Mouse (Mus musculus) stomach, embryonic 16.5 days (tissue): ENCODE data around the gene Obsl1. TPM values are rescaled to one million over a fixed set of nuclear protein-coding genes. Genes with fewer than 3 reads are reported as not detected.

Source experiments
- ATAC-seq: fragments of 200-750 bp; cut with Nextera tagmentation; 2 replicates; pipeline ENCODE4 v1.8.0; 2017; ENCODE audit warnings: moderate number of reproducible peaks, moderate TSS enrichment; ENCODE audit not compliant: insufficient read depth, low FRiP score
- H3K27ac ChIP-seq: fragments of 300-500 bp; sonication (generic); 2 replicates; pipeline ENCODE4 v1.5.1; 2014; ENCODE audit warnings: low read length
- H3K27me3 ChIP-seq: fragments of 300-500 bp; sonication (generic); 2 replicates; pipeline ENCODE4 v1.6.1; 2014; ENCODE audit warnings: low read length, control low read depth, mixed read lengths; ENCODE audit not compliant: control insufficient read depth, insufficient read depth
- H3K36me3 ChIP-seq: fragments of 300-500 bp; sonication (generic); 2 replicates; pipeline ENCODE4 v1.6.1; 2014; ENCODE audit warnings: low read length; ENCODE audit not compliant: control insufficient read depth, insufficient read depth
- H3K4me1 ChIP-seq: fragments of 300-500 bp; sonication (generic); 2 replicates; pipeline ENCODE4 v1.6.1; 2014; ENCODE audit warnings: low read length, control low read depth, mixed read lengths; ENCODE audit not compliant: control insufficient read depth, insufficient read depth
- H3K4me2 ChIP-seq: fragments of 300-500 bp; sonication (generic); 2 replicates; pipeline ENCODE4 v1.6.1; 2014; ENCODE audit warnings: low read depth, low read length, mixed read lengths
- H3K4me3 ChIP-seq: fragments of 300-500 bp; sonication (generic); replicated peaks from 2 replicates; pipeline ENCODE4 v1.5.1; 2014; ENCODE audit warnings: mild to moderate bottlenecking, low read length
- H3K9ac ChIP-seq: fragments of 300-500 bp; sonication (generic); 2 replicates; pipeline ENCODE4 v1.6.1; 2014; ENCODE audit warnings: low read length
- H3K9me3 ChIP-seq: fragments of 300-500 bp; sonication (generic); replicated peaks from 2 replicates; pipeline ENCODE4 v1.6.1; 2016; ENCODE audit warnings: low read length, control low read depth; ENCODE audit not compliant: control insufficient read depth
- WGBS: fragments of 180-500 bp; shearing (Covaris S2); extraction: QIAGEN DNeasy Blood & Tissue Kit; methylation state at CpG from one replicate; pipeline ENCODE4 v1.1.7; 2014; 5-methylcytosine and 5-hydroxymethylcytosine counted together
- polyA plus RNA-seq: library from polyadenylated mRNA; unstranded; fragments of >200 nt; fragmentation: Nextera tagmentation; extraction: Ambion mirVana; gene quantifications from 2 replicates; pipeline ENCODE4 v1.2.1, GENCODE M21; 2015

Obsl1 gene
- polyA plus RNA-seq, 1 experiment from 2014 or later: 44.4 TPM

- Histone ChIP-seq H3K36me3 (peaks cover 29% of the 10 kb centered on the region), H3K27me3 (no peaks in the 10 kb centered on the region), H3K27ac (no peak overlapping the region), H3K9me3 (no peaks in the 10 kb centered on the region), H3K4me1 (no peaks in the 10 kb centered on the region), H3K4me2 (no peak overlapping the region), H3K9ac (no peak overlapping the region), H3K4me3 (no peak overlapping the region)
- peak; percentile 51; the same call in 1 of the 2 replicates for ATAC-seq
- WGBS: 44% methylated on average over 12 of the region's 12 CpGs
These were observed 11.2 kb downstream of the Obsl1 start for GRCm38 (mm10) chr1:75494878-75495548.

- no peak overlapping the region for H3K9ac ChIP-seq
- no peak overlapping the region for H3K27ac ChIP-seq
- H3K4me1 ChIP-seq: no peaks in the 10 kb centered on the region; the same call in 1 of the 2 replicates
- H3K4me3 ChIP-seq: no peak overlapping the region
- H3K4me2 ChIP-seq: no peak overlapping the region
- no peaks in the 10 kb centered on the region for H3K27me3 ChIP-seq
- H3K9me3 ChIP-seq: no peaks in the 10 kb centered on the region
- H3K36me3 ChIP-seq: peaks cover 16% of the 10 kb centered on the region
- ATAC-seq: no peak
- WGBS: 63% methylated on average over 24 of the region's 24 CpGs
These were observed 13.6 kb downstream of the Obsl1 start for GRCm38 (mm10) chr1:75492579-75493170.

GRCm38 (mm10) chr1:75490785-75491551, 15.3 kb downstream of the Obsl1 start:
- Histone ChIP-seq H3K9me3 (no peaks in the 10 kb centered on the region), H3K27ac (no peak overlapping the region), H3K4me2 (no peak overlapping the region), H3K9ac (no peak overlapping the region), H3K27me3 (peaks cover 8% of the 10 kb centered on the region), H3K36me3 (peaks cover 11% of the 10 kb centered on the region; the same call in 1 of the 2 replicates), H3K4me3 (no peak overlapping the region), H3K4me1 (peaks cover 6% of the 10 kb centered on the region; the same call in 1 of the 2 replicates)
- no peak for ATAC-seq
- 83% methylated on average over 34 of the region's 34 CpGs for WGBS

- peak overlapping the region; percentile 67 for H3K4me2 ChIP-seq
- WGBS: under 1% methylated on average over 60 of the region's 62 CpGs
- H3K27me3 ChIP-seq: peaks cover 30% of the 10 kb centered on the region
- no peaks in the 10 kb centered on the region for H3K9me3 ChIP-seq
- ATAC-seq: peak; percentile 67
- peaks cover 9% of the 10 kb centered on the region; the same call in 1 of the 2 replicates for H3K36me3 ChIP-seq
- H3K4me3 ChIP-seq: peak overlapping the region; percentile 51
- peaks cover 6% of the 10 kb centered on the region; the same call in 1 of the 2 replicates for H3K4me1 ChIP-seq
- H3K9ac ChIP-seq: peak overlapping the region; percentile 54; the same call in 1 of the 2 replicates
- no peak overlapping the region for H3K27ac ChIP-seq
These were observed 18.7 kb downstream of the Obsl1 start for GRCm38 (mm10) chr1:75487405-75488161.

GRCm38 (mm10) chr1:75487040-75487404, 19.2 kb downstream of the Obsl1 start:
- Histone ChIP-seq H3K9ac (peak overlapping the region; percentile 54; the same call in 1 of the 2 replicates), H3K4me3 (peak overlapping the region; percentile 51), H3K36me3 (peaks cover 9% of the 10 kb centered on the region; the same call in 1 of the 2 replicates), H3K9me3 (no peaks in the 10 kb centered on the region), H3K4me1 (peaks cover 6% of the 10 kb centered on the region; the same call in 1 of the 2 replicates), H3K27me3 (peaks cover 35% of the 10 kb centered on the region), H3K4me2 (peak overlapping the region; percentile 67), H3K27ac (no peak overlapping the region)
- 3% methylated on average over 13 of the region's 13 CpGs for WGBS
- peak; percentile 23; the same call in 1 of the 2 replicates for ATAC-seq

GRCm38 (mm10) chr1:75486561-75486960, 19.7 kb downstream of the Obsl1 start:
- Histone ChIP-seq H3K4me2 (peak overlapping the region; percentile 67; the same call in 1 of the 2 replicates), H3K27ac (no peak overlapping the region), H3K27me3 (peaks cover 38% of the 10 kb centered on the region), H3K9me3 (no peaks in the 10 kb centered on the region), H3K36me3 (peaks cover 9% of the 10 kb centered on the region; the same call in 1 of the 2 replicates), H3K4me3 (no peak overlapping the region), H3K4me1 (peaks cover 6% of the 10 kb centered on the region; the same call in 1 of the 2 replicates), H3K9ac (no peak overlapping the region)
- ATAC-seq: no peak
- WGBS: 13% methylated on average over 24 of the region's 24 CpGs

GRCm38 (mm10) chr1:75480735-75481134, 25.5 kb downstream of the Obsl1 start:
- Histone ChIP-seq H3K4me1 (peaks cover 18% of the 10 kb centered on the region; the same call in 1 of the 2 replicates), H3K9me3 (no peaks in the 10 kb centered on the region), H3K36me3 (peaks cover under 1% of the 10 kb centered on the region), H3K27ac (no peak overlapping the region), H3K27me3 (peaks cover 39% of the 10 kb centered on the region), H3K9ac (no peak overlapping the region), H3K4me2 (no peak overlapping the region), H3K4me3 (no peak overlapping the region)
- WGBS: 80% methylated on average over 7 of the region's 7 CpGs
- no peak for ATAC-seq

GRCm38 (mm10) chr1:75480036-75480435, 26.2 kb downstream of the Obsl1 start:
- Histone ChIP-seq H3K9me3 (no peaks in the 10 kb centered on the region), H3K4me2 (peak overlapping the region; percentile 51), H3K36me3 (peaks cover 8% of the 10 kb centered on the region), H3K9ac (no peak overlapping the region), H3K4me3 (peak overlapping the region; percentile 75), H3K4me1 (peaks cover 18% of the 10 kb centered on the region; the same call in 1 of the 2 replicates), H3K27me3 (peaks cover 32% of the 10 kb centered on the region), H3K27ac (no peak overlapping the region)
- WGBS: 19% methylated on average over 13 of the region's 13 CpGs
- no peak for ATAC-seq
